Comparison of ENCODE assay signal across 22 mouse cellular contexts in genomic region chr6:35337836-35338235, GRCm38 (mm10). TPM values are rescaled to one million over a fixed set of nuclear protein-coding genes. Genes with fewer than 3 reads are reported as not detected.
DNase-seq lines count a peak whose midpoint lies in the region; ATAC-seq and TF ChIP-seq lines count a peak whose summit lies in the region.
"Had no signal": no experiment of that assay in that cellular context is flagged by ENCODE, and none has a peak within 500 bp of the region (broad histone marks: within the 10 kb centered on the region; RNA-seq: fewer than 3 reads in every experiment).

No protein-coding gene starts in this region.

- no peak overlapping the region for H3K9ac ChIP-seq in hindbrain, postnatal 0 days (replicated peaks; ENCODE audit: low read length)
- H3K9ac ChIP-seq in midbrain, embryonic 14.5 days (replicated peaks; ENCODE audit: low read length), result no peak overlapping the region
- H3K9ac ChIP-seq: embryonic facial prominence, embryonic 12.5 days; forebrain, embryonic 13.5 days; forebrain, embryonic 15.5 days had no signal

- no peak for TF ChIP-seq CTCF in hindbrain, postnatal 0 days (IDR thresholded peaks at IDR 0.05; ENCODE audit: low read depth)

- no peaks in the 10 kb centered on the region for H3K9me3 ChIP-seq in hindbrain, embryonic 10.5 days
- no peaks in the 10 kb centered on the region for H3K9me3 ChIP-seq in hindbrain, postnatal 0 days (ENCODE audit: low read length)
- H3K9me3 ChIP-seq in midbrain, embryonic 10.5 days (replicated peaks), result no peaks in the 10 kb centered on the region
- H3K9me3 ChIP-seq in midbrain, embryonic 14.5 days (ENCODE audit: control insufficient read depth, low read length), result no peaks in the 10 kb centered on the region
- H3K9me3 ChIP-seq: embryonic facial prominence, embryonic 10.5 days; forebrain, embryonic 13.5 days; forebrain, embryonic 15.5 days had no signal

- H3K4me3 ChIP-seq in hindbrain, embryonic 10.5 days, result no peak overlapping the region
- no peak overlapping the region for H3K4me3 ChIP-seq in hindbrain, postnatal 0 days (ENCODE audit: low read length)
- no peak overlapping the region for H3K4me3 ChIP-seq in midbrain, embryonic 10.5 days
- H3K4me3 ChIP-seq in midbrain, embryonic 14.5 days (replicated peaks; ENCODE audit: low read depth, low read length), result no peak overlapping the region
- H3K4me3 ChIP-seq: embryonic facial prominence, embryonic 10.5 days; embryonic facial prominence, embryonic 12.5 days; forebrain, embryonic 13.5 days; forebrain, embryonic 15.5 days had no signal

- DNase-seq in hindbrain, embryonic 10.5 days (ENCODE audit: low spot score), result no peak
- no peak for DNase-seq in hindbrain, postnatal 0 days (ENCODE audit: low spot score)
- no peak for DNase-seq in midbrain, embryonic 10.5 days (ENCODE audit: low spot score)
- DNase-seq in midbrain, embryonic 14.5 days, result no peak
- DNase-seq in yolk sac, embryonic 10.5 days (ENCODE audit: low spot score), result peak; percentile 70
- DNase-seq in embryo, embryonic 10 days (ENCODE audit: low spot score), result no peak
- DNase-seq: adrenal gland, adult 2 months; adrenal gland, postnatal 10 days; adrenal gland, postnatal 25 days; cerebellum, adult 11 months; cerebellum, adult 18-20 months; cerebellum, adult 8-10 months; cerebellum, adult 9-11 months; cerebellum, postnatal 14 days; cerebellum, postnatal 36 days had no signal

- H3K4me2 ChIP-seq in hindbrain, postnatal 0 days (ENCODE audit: low read depth, low read length), result no peak overlapping the region
- H3K4me2 ChIP-seq in midbrain, embryonic 14.5 days (ENCODE audit: low read length), result no peak overlapping the region
- H3K4me2 ChIP-seq: embryonic facial prominence, embryonic 12.5 days; forebrain, embryonic 13.5 days; forebrain, embryonic 15.5 days had no signal

- H3K36me3 ChIP-seq in hindbrain, embryonic 10.5 days, result no peaks in the 10 kb centered on the region
- H3K36me3 ChIP-seq in hindbrain, postnatal 0 days (ENCODE audit: insufficient read depth, low read length), result no peaks in the 10 kb centered on the region
- no peaks in the 10 kb centered on the region for H3K36me3 ChIP-seq in midbrain, embryonic 10.5 days
- no peaks in the 10 kb centered on the region for H3K36me3 ChIP-seq in midbrain, embryonic 14.5 days (ENCODE audit: control insufficient read depth, insufficient read depth, low read length)
- H3K36me3 ChIP-seq: embryonic facial prominence, embryonic 10.5 days; embryonic facial prominence, embryonic 12.5 days; forebrain, embryonic 15.5 days had no signal

- ATAC-seq in hindbrain, postnatal 0 days, result no peak
- no peak for ATAC-seq in midbrain, embryonic 14.5 days (ENCODE audit: low FRiP score, low TSS enrichment)
- ATAC-seq: forebrain, embryonic 13.5 days; forebrain, embryonic 15.5 days had no signal

- WGBS in hindbrain, embryonic 10.5 days, result 76% methylated on average over 8 of the region's 8 CpGs
- 86% methylated on average over 8 of the region's 8 CpGs for WGBS in hindbrain, postnatal 0 days
- WGBS in midbrain, embryonic 10.5 days, result 76% methylated on average over 8 of the region's 8 CpGs
- 85% methylated on average over 8 of the region's 8 CpGs for WGBS in midbrain, embryonic 14.5 days

- H3K27me3 ChIP-seq in hindbrain, embryonic 10.5 days (ENCODE audit: insufficient read depth, poor library complexity, severe bottlenecking), result no peaks in the 10 kb centered on the region
- H3K27me3 ChIP-seq in hindbrain, postnatal 0 days (ENCODE audit: insufficient read depth, low read length), result no peaks in the 10 kb centered on the region
- H3K27me3 ChIP-seq in midbrain, embryonic 10.5 days (ENCODE audit: low read depth, poor library complexity, severe bottlenecking), result no peaks in the 10 kb centered on the region
- no peaks in the 10 kb centered on the region for H3K27me3 ChIP-seq in midbrain, embryonic 14.5 days (ENCODE audit: control insufficient read depth, insufficient read depth, low read length)
- H3K27me3 ChIP-seq: embryonic facial prominence, embryonic 12.5 days; forebrain, embryonic 13.5 days; forebrain, embryonic 15.5 days had no signal

- peaks cover 21% of the 10 kb centered on the region for H3K4me1 ChIP-seq in hindbrain, embryonic 10.5 days (replicated peaks)
- H3K4me1 ChIP-seq in hindbrain, postnatal 0 days (ENCODE audit: insufficient read depth, low read length), result no peaks in the 10 kb centered on the region
- peaks cover 20% of the 10 kb centered on the region for H3K4me1 ChIP-seq in midbrain, embryonic 10.5 days
- H3K4me1 ChIP-seq in midbrain, embryonic 14.5 days (ENCODE audit: control insufficient read depth, insufficient read depth, low read length), result no peaks in the 10 kb centered on the region
- H3K4me1 ChIP-seq: embryonic facial prominence, embryonic 12.5 days; forebrain, embryonic 13.5 days had no signal

- H3K27ac ChIP-seq in hindbrain, embryonic 10.5 days, result peak overlapping the region; percentile 74; the same call in 1 of the 2 replicates
- H3K27ac ChIP-seq in hindbrain, postnatal 0 days, result no peak overlapping the region
- peak overlapping the region; percentile 33; the same call in 1 of the 2 replicates for H3K27ac ChIP-seq in midbrain, embryonic 10.5 days (replicated peaks)
- H3K27ac ChIP-seq in midbrain, embryonic 14.5 days (replicated peaks; ENCODE audit: low read depth, low read length), result no peak overlapping the region
- H3K27ac ChIP-seq: embryonic facial prominence, embryonic 10.5 days; embryonic facial prominence, embryonic 12.5 days; forebrain, embryonic 13.5 days; forebrain, embryonic 15.5 days had no signal

RNA-seq across cellular contexts. Expression of gene Fam180a, which starts 11.9 kb away (rescaled TPM):
- not detected in 2 replicates for polyA plus RNA-seq in hindbrain, embryonic 10.5 days (2016; fragmentation: Nextera tagmentation; extraction: Ambion mirVana)
- 0.68 and 1.5 TPM in 2 replicates for total RNA-seq in hindbrain, postnatal 0 days (2014; rRNA removed)
- 2.9 and 3.2 TPM in 2 replicates for polyA plus RNA-seq in hindbrain, postnatal 0 days (2015; fragmentation: Nextera tagmentation; extraction: Ambion mirVana)
- polyA plus RNA-seq in midbrain, embryonic 10.5 days (2016; fragmentation: Nextera tagmentation; extraction: Ambion mirVana), result not detected in 2 replicates
- 0.68 TPM in 1 of 2 replicates, not detected in the other for polyA plus RNA-seq in midbrain, embryonic 14.5 days (2014; fragmentation: Nextera tagmentation; extraction: Ambion mirVana)
- total RNA-seq: common myeloid progenitor, adult 5-6 weeks; MEL had no signal
- polyA plus RNA-seq: embryonic facial prominence, embryonic 10.5 days; embryonic facial prominence, embryonic 12.5 days; forebrain, embryonic 11.5 days; forebrain, embryonic 13.5 days had no signal

RNA-seq across cellular contexts. Expression of gene Slc13a4, which starts 29.9 kb away (rescaled TPM):
- 0.56 and 0.72 TPM in 2 replicates for polyA plus RNA-seq in hindbrain, embryonic 10.5 days (2016; fragmentation: Nextera tagmentation; extraction: Ambion mirVana)
- total RNA-seq in hindbrain, postnatal 0 days (2014; rRNA removed), result 13.7 and 22.2 TPM in 2 replicates
- 14.2 and 14.6 TPM in 2 replicates for polyA plus RNA-seq in hindbrain, postnatal 0 days (2015; fragmentation: Nextera tagmentation; extraction: Ambion mirVana)
- 0.16 and 0.37 TPM in 2 replicates for polyA plus RNA-seq in midbrain, embryonic 10.5 days (2016; fragmentation: Nextera tagmentation; extraction: Ambion mirVana)
- 0.19 and 3.3 TPM in 2 replicates for polyA plus RNA-seq in midbrain, embryonic 14.5 days (2014; fragmentation: Nextera tagmentation; extraction: Ambion mirVana)
- total RNA-seq: common myeloid progenitor, adult 5-6 weeks; MEL had no signal

Comparison
In these comparisons a context has a peak if more than half of its experiments do, and no peak if none do; other contexts are left out.
1. H3K27ac ChIP-seq: peak in hindbrain, embryonic 10.5 days (single experiment) and midbrain, embryonic 10.5 days (single experiment); none in hindbrain, postnatal 0 days (single experiment) and midbrain, embryonic 14.5 days (single experiment).